ENCODE assay signal across 24 mouse cellular contexts in the genomic region with DNA sequence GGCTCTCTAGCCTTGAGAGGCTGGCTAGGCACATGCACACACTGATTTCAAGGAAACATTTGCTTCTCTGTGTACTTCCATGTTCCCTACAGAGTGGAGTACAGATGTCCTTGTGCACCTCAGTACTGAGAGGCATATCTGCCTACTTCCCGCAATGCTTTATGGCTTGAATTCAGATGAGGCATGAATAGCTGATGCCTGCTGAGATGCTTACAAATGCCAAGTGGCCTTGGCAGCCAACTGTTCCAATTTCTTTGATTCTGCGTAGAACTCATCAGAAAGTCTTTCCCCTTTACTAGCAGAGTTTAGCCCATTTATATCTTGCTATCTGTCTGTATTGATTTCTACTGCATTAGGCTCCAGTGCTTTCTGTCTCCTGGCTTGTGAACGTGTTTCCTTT.
DNase-seq lines count a peak whose midpoint lies in the region; ATAC-seq and TF ChIP-seq lines count a peak whose summit lies in the region.
"Had no signal": no experiment of that assay in that cellular context is flagged by ENCODE, and none has a peak within 500 bp of the region (broad histone marks: within the 10 kb centered on the region; RNA-seq: fewer than 3 reads in every experiment).

No protein-coding gene starts in this region.

- WGBS in forebrain, embryonic 16.5 days, result 23% methylated on average over 3 of the region's 3 CpGs
- WGBS in forebrain, embryonic 10.5 days, result 94% methylated on average over 3 of the region's 3 CpGs
- 56% methylated on average over 3 of the region's 3 CpGs for WGBS in midbrain, postnatal 0 days
- 75% methylated on average over 3 of the region's 3 CpGs for WGBS in midbrain, embryonic 13.5 days

- no peaks in the 10 kb centered on the region for H3K27me3 ChIP-seq in forebrain, embryonic 16.5 days (replicated peaks; ENCODE audit: control insufficient read depth, insufficient read depth, low read length)
- H3K27me3 ChIP-seq in forebrain, embryonic 10.5 days (ENCODE audit: poor library complexity, severe bottlenecking), result no peaks in the 10 kb centered on the region; the same call in 1 of the 2 replicates
- no peaks in the 10 kb centered on the region for H3K27me3 ChIP-seq in midbrain, postnatal 0 days (ENCODE audit: insufficient read depth, low read length)
- H3K27me3 ChIP-seq in midbrain, embryonic 13.5 days, result no peaks in the 10 kb centered on the region
- H3K27me3 ChIP-seq: embryonic facial prominence, embryonic 15.5 days; hindbrain, embryonic 15.5 days; limb, embryonic 13.5 days; liver, embryonic 15.5 days had no signal

- H3K4me3 ChIP-seq in forebrain, embryonic 16.5 days (replicated peaks; ENCODE audit: low read length), result no peak overlapping the region
- H3K4me3 ChIP-seq in forebrain, embryonic 10.5 days, result no peak overlapping the region
- H3K4me3 ChIP-seq in midbrain, postnatal 0 days (ENCODE audit: low read depth, low read length), result no peak overlapping the region
- H3K4me3 ChIP-seq in midbrain, embryonic 13.5 days (replicated peaks), result no peak overlapping the region
- H3K4me3 ChIP-seq: embryonic facial prominence, embryonic 15.5 days; gastrocnemius, adult 2 months; hindbrain, embryonic 15.5 days; limb, embryonic 13.5 days; liver, embryonic 15.5 days; midbrain, embryonic 10.5 days had no signal

- H3K9me3 ChIP-seq in forebrain, embryonic 16.5 days (ENCODE audit: control insufficient read depth, low read length), result no peaks in the 10 kb centered on the region
- H3K9me3 ChIP-seq in forebrain, embryonic 10.5 days, result no peaks in the 10 kb centered on the region
- no peaks in the 10 kb centered on the region for H3K9me3 ChIP-seq in midbrain, postnatal 0 days (ENCODE audit: low read length)
- H3K9me3 ChIP-seq in midbrain, embryonic 13.5 days, result no peaks in the 10 kb centered on the region
- H3K9me3 ChIP-seq: embryonic facial prominence, embryonic 15.5 days; hindbrain, embryonic 15.5 days; limb, embryonic 13.5 days; liver, embryonic 15.5 days; midbrain, embryonic 10.5 days had no signal

- no peak for DNase-seq in forebrain, embryonic 10.5 days (ENCODE audit: extremely low spot score, low spot score)
- DNase-seq in midbrain, postnatal 0 days (ENCODE audit: low spot score), result peak; percentile 59
- DNase-seq in cerebellum, postnatal 10 days, result peak; percentile 65 to 73
- no peak for DNase-seq in layer of hippocampus, adult 11-12 months (ENCODE audit: low spot score)
- DNase-seq: adrenal gland, postnatal 25 days; gastrocnemius, adult 2 months; heart, postnatal 4 days; kidney, postnatal 25 days; layer of hippocampus, postnatal 36 days; thymus, adult 2 months; thymus, postnatal 4 days had no signal

- no peak overlapping the region for H3K4me2 ChIP-seq in forebrain, embryonic 16.5 days (ENCODE audit: low read length)
- H3K4me2 ChIP-seq in midbrain, postnatal 0 days (ENCODE audit: low read depth, low read length, poor library complexity, severe bottlenecking), result no peak overlapping the region
- H3K4me2 ChIP-seq in midbrain, embryonic 13.5 days (replicated peaks), result no peak overlapping the region
- H3K4me2 ChIP-seq: embryonic facial prominence, embryonic 15.5 days; hindbrain, embryonic 15.5 days; limb, embryonic 13.5 days; liver, embryonic 15.5 days had no signal

- no peaks in the 10 kb centered on the region for H3K36me3 ChIP-seq in forebrain, embryonic 16.5 days (ENCODE audit: control insufficient read depth, insufficient read depth)
- H3K36me3 ChIP-seq in forebrain, embryonic 10.5 days (replicated peaks), result peaks cover 37% of the 10 kb centered on the region
- H3K36me3 ChIP-seq in midbrain, postnatal 0 days (ENCODE audit: insufficient read depth, low read length), result no peaks in the 10 kb centered on the region
- no peaks in the 10 kb centered on the region for H3K36me3 ChIP-seq in midbrain, embryonic 13.5 days
- H3K36me3 ChIP-seq: hindbrain, embryonic 15.5 days had no signal

- H3K9ac ChIP-seq in forebrain, embryonic 16.5 days (replicated peaks; ENCODE audit: low read depth, low read length), result no peak overlapping the region
- no peak overlapping the region for H3K9ac ChIP-seq in midbrain, postnatal 0 days (replicated peaks; ENCODE audit: low read length, poor library complexity, severe bottlenecking)
- no peak overlapping the region for H3K9ac ChIP-seq in midbrain, embryonic 13.5 days (replicated peaks)
- H3K9ac ChIP-seq: embryonic facial prominence, embryonic 15.5 days; hindbrain, embryonic 15.5 days; limb, embryonic 13.5 days; liver, embryonic 15.5 days had no signal

- no peak overlapping the region for H3K27ac ChIP-seq in forebrain, embryonic 16.5 days (ENCODE audit: low read length)
- no peak overlapping the region for H3K27ac ChIP-seq in forebrain, embryonic 10.5 days
- H3K27ac ChIP-seq in midbrain, postnatal 0 days (ENCODE audit: low read depth, low read length), result no peak overlapping the region
- H3K27ac ChIP-seq in midbrain, embryonic 13.5 days, result no peak overlapping the region
- H3K27ac ChIP-seq: embryonic facial prominence, embryonic 15.5 days; gastrocnemius, adult 2 months; hindbrain, embryonic 15.5 days; limb, embryonic 13.5 days; macrophage; midbrain, embryonic 10.5 days; stomach, postnatal 0 days had no signal

- 0 out of 2 replicates have a peak, but pooled peaks have one; percentile 24 for ATAC-seq in forebrain, embryonic 16.5 days
- ATAC-seq in midbrain, postnatal 0 days (ENCODE audit: low FRiP score), result no peak
- no peak for ATAC-seq in midbrain, embryonic 13.5 days
- ATAC-seq in megakaryocyte, adult 5-6 weeks (ENCODE audit: poor library complexity, severe bottlenecking), result no peak
- ATAC-seq: CD4-positive, CD25-positive, alpha-beta regulatory T cell, adult 4 months; intestine, embryonic 16.5 days; lung, postnatal 0 days had no signal

- H3K4me1 ChIP-seq in forebrain, embryonic 16.5 days (replicated peaks; ENCODE audit: control insufficient read depth, insufficient read depth, low read length), result peaks cover 48% of the 10 kb centered on the region
- peaks cover 14% of the 10 kb centered on the region for H3K4me1 ChIP-seq in forebrain, embryonic 10.5 days
- H3K4me1 ChIP-seq in midbrain, postnatal 0 days (ENCODE audit: insufficient read depth, low read length), result peaks cover 14% of the 10 kb centered on the region; the same call in 1 of the 2 replicates
- peaks cover 52% of the 10 kb centered on the region for H3K4me1 ChIP-seq in midbrain, embryonic 13.5 days (replicated peaks)

- TF ChIP-seq CTCF in midbrain, postnatal 0 days (IDR thresholded peaks at IDR 0.05), result no peak

Comparison
In these comparisons a context has a peak if more than half of its experiments do, and no peak if none do; other contexts are left out.
1. DNase-seq: peak in midbrain, postnatal 0 days (single experiment) and cerebellum, postnatal 10 days (2 of 2); none in forebrain, embryonic 10.5 days (single experiment) and layer of hippocampus, adult 11-12 months (single experiment).